Mouse (Mus musculus): ENCODE measurements around the gene 2010111I01Rik.

The 2010111I01Rik gene

GRCm38 (mm10) chr13:63156264-63156663 is 191.6 kb downstream of the 2010111I01Rik start:
- no peak for DNase-seq

- no peak for DNase-seq
These were observed 205.8 kb downstream of the 2010111I01Rik start for GRCm38 (mm10) chr13:63170282-63171073.

- no peak for DNase-seq
These were observed 206.8 kb downstream of the 2010111I01Rik start for GRCm38 (mm10) chr13:63171347-63172096.

GRCm38 (mm10) chr13:63172097-63172445 is 207.4 kb downstream of the 2010111I01Rik start:
- DNase-seq = no peak

GRCm38 (mm10) chr13:63174252-63175020 is 209.7 kb downstream of the 2010111I01Rik start:
- no peak for DNase-seq

GRCm38 (mm10) chr13:63176131-63176530 is 211.4 kb downstream of the 2010111I01Rik start:
- no peak for DNase-seq

GRCm38 (mm10) chr13:63177232-63177631 is 212.5 kb downstream of the 2010111I01Rik start:
- DNase-seq = no peak

GRCm38 (mm10) chr13:63180641-63181235 is 216.0 kb downstream of the 2010111I01Rik start:
- no peak for DNase-seq

- no peak for DNase-seq
These were observed 220.3 kb downstream of the 2010111I01Rik start for GRCm38 (mm10) chr13:63184946-63185345.

GRCm38 (mm10) chr13:63186217-63186616 is 221.5 kb downstream of the 2010111I01Rik start:
- no peak for DNase-seq

GRCm38 (mm10) chr13:63186642-63187041 is 221.9 kb downstream of the 2010111I01Rik start:
- DNase-seq = no peak

GRCm38 (mm10) chr13:63187145-63188143 is 222.8 kb downstream of the 2010111I01Rik start:
- DNase-seq = no peak

GRCm38 (mm10) chr13:63188306-63188705 is 223.6 kb downstream of the 2010111I01Rik start:
- no peak for DNase-seq

- DNase-seq = no peak
These were observed 224.1 kb downstream of the 2010111I01Rik start for GRCm38 (mm10) chr13:63188811-63189210.

- DNase-seq = no peak
These were observed 228.7 kb downstream of the 2010111I01Rik start for GRCm38 (mm10) chr13:63193423-63193822.

GRCm38 (mm10) chr13:63198038-63198437 is 233.3 kb downstream of the 2010111I01Rik start:
- no peak for DNase-seq

GRCm38 (mm10) chr13:63199588-63199987 is 234.9 kb downstream of the 2010111I01Rik start:
- DNase-seq = no peak

- no peak for DNase-seq
These were observed 239.0 kb downstream of the 2010111I01Rik start for GRCm38 (mm10) chr13:63203502-63204278.

GRCm38 (mm10) chr13:63205750-63206149 is 241.1 kb downstream of the 2010111I01Rik start:
- no peak for DNase-seq

GRCm38 (mm10) chr13:63206396-63206795 is 241.7 kb downstream of the 2010111I01Rik start:
- DNase-seq = no peak

GRCm38 (mm10) chr13:63216537-63216936 is 251.8 kb downstream of the 2010111I01Rik start:
- DNase-seq = no peak
